Mouse (Mus musculus): Measurements from ENCODE around the gene Mrpl12. TPM values are rescaled to one million over a fixed set of nuclear protein-coding genes. Genes with fewer than 3 reads are reported as not detected.

Mrpl12 gene
- polyA plus RNA-seq, 1 experiment from 2014 or later: 133 TPM

GRCm38 (mm10) chr11:120501018-120501417, 16.6 kb downstream of the Mrpl12 start:
- 53% methylated on average over 6 of the region's 6 CpGs for WGBS (ENCODE audit: insufficient replicate concordance)
- DNase-seq (no peak), ATAC-seq (0 out of 2 replicates have a peak, but pooled peaks have one; percentile 11)
- H3K4me2 ChIP-seq (ENCODE audit: low read depth, low read length): no peak overlapping the region
- TF ChIP-seq EP300 (IDR thresholded peaks at IDR 0.05; ENCODE audit: low read depth): no peak
- TF ChIP-seq CTCF (IDR thresholded peaks at IDR 0.05; ENCODE audit: low read depth): no peak
- H3K9ac ChIP-seq (replicated peaks): no peak overlapping the region
- no peak overlapping the region for H3K4me3 ChIP-seq (ENCODE audit: low read depth, low read length)
- H3K27ac ChIP-seq (ENCODE audit: low read depth): no peak overlapping the region
- H3K36me3 ChIP-seq (replicated peaks; ENCODE audit: insufficient read depth, low read length): peaks cover 3% of the 10 kb centered on the region
- no peaks in the 10 kb centered on the region for H3K27me3 ChIP-seq (ENCODE audit: insufficient read depth, low read length)
- H3K9me3 ChIP-seq (ENCODE audit: low read length): no peaks in the 10 kb centered on the region
- peaks cover 3% of the 10 kb centered on the region; the same call in 1 of the 2 replicates for H3K4me1 ChIP-seq (ENCODE audit: insufficient read depth)

- Histone ChIP-seq H3K4me3 (ENCODE audit: low read depth, low read length) (no peak overlapping the region), H3K9me3 (ENCODE audit: low read length) (no peaks in the 10 kb centered on the region), H3K27ac (ENCODE audit: low read depth) (no peak overlapping the region), H3K4me1 (ENCODE audit: insufficient read depth) (peaks cover 3% of the 10 kb centered on the region; the same call in 1 of the 2 replicates), H3K4me2 (ENCODE audit: low read depth, low read length) (no peak overlapping the region), H3K27me3 (ENCODE audit: insufficient read depth, low read length) (no peaks in the 10 kb centered on the region), H3K9ac (replicated peaks) (no peak overlapping the region), H3K36me3 (replicated peaks; ENCODE audit: insufficient read depth, low read length) (peaks cover 3% of the 10 kb centered on the region)
- no peak for ATAC-seq
- 68% methylated on average over 4 of the region's 4 CpGs for WGBS (ENCODE audit: insufficient replicate concordance)
- no peak for TF ChIP-seq CTCF (IDR thresholded peaks at IDR 0.05; ENCODE audit: low read depth)
- no peak for TF ChIP-seq EP300 (IDR thresholded peaks at IDR 0.05; ENCODE audit: low read depth)
- DNase-seq: no peak
These were observed 17.3 kb downstream of the Mrpl12 start for GRCm38 (mm10) chr11:120501701-120502100.

GRCm38 (mm10) chr11:120505661-120506060, 21.2 kb downstream of the Mrpl12 start:
- Histone ChIP-seq H3K27me3 (ENCODE audit: insufficient read depth, low read length) (no peaks in the 10 kb centered on the region), H3K9ac (replicated peaks) (no peak overlapping the region), H3K27ac (ENCODE audit: low read depth) (peak overlapping the region; percentile 39; the same call in 1 of the 2 replicates), H3K4me1 (ENCODE audit: insufficient read depth) (peaks cover 13% of the 10 kb centered on the region), H3K36me3 (replicated peaks; ENCODE audit: insufficient read depth, low read length) (no peaks in the 10 kb centered on the region), H3K4me3 (ENCODE audit: low read depth, low read length) (no peak overlapping the region), H3K9me3 (ENCODE audit: low read length) (no peaks in the 10 kb centered on the region), H3K4me2 (ENCODE audit: low read depth, low read length) (no peak overlapping the region)
- ATAC-seq: peak; percentile 46
- no peak for DNase-seq
- WGBS (ENCODE audit: insufficient replicate concordance): 74% methylated on average over 3 of the region's 3 CpGs
- TF ChIP-seq EP300 (IDR thresholded peaks at IDR 0.05; ENCODE audit: low read depth) (no peak), CTCF (IDR thresholded peaks at IDR 0.05; ENCODE audit: low read depth) (no peak)

- peak; percentile 63 for DNase-seq
- Histone ChIP-seq H3K4me1 (ENCODE audit: insufficient read depth) (peaks cover 14% of the 10 kb centered on the region), H3K9me3 (ENCODE audit: low read length) (no peaks in the 10 kb centered on the region), H3K27ac (ENCODE audit: low read depth) (no peak overlapping the region), H3K4me3 (ENCODE audit: low read depth, low read length) (no peak overlapping the region), H3K9ac (replicated peaks) (no peak overlapping the region), H3K27me3 (ENCODE audit: insufficient read depth, low read length) (no peaks in the 10 kb centered on the region), H3K36me3 (replicated peaks; ENCODE audit: insufficient read depth, low read length) (no peaks in the 10 kb centered on the region), H3K4me2 (ENCODE audit: low read depth, low read length) (no peak overlapping the region)
- TF ChIP-seq EP300 (IDR thresholded peaks at IDR 0.05; ENCODE audit: low read depth) (no peak), CTCF (IDR thresholded peaks at IDR 0.05; ENCODE audit: low read depth) (peak; percentile 63)
- WGBS (ENCODE audit: insufficient replicate concordance): 50% methylated on average over 4 of the region's 4 CpGs
- ATAC-seq: peak; percentile 43
These were observed 22.5 kb downstream of the Mrpl12 start for GRCm38 (mm10) chr11:120506899-120507298.

- H3K27me3 ChIP-seq (ENCODE audit: insufficient read depth, low read length): no peaks in the 10 kb centered on the region
- 68% methylated on average over 13 of the region's 13 CpGs for WGBS (ENCODE audit: insufficient replicate concordance)
- H3K9me3 ChIP-seq (ENCODE audit: low read length): no peaks in the 10 kb centered on the region
- no peak overlapping the region for H3K9ac ChIP-seq (replicated peaks)
- TF ChIP-seq CTCF (IDR thresholded peaks at IDR 0.05; ENCODE audit: low read depth): no peak
- no peak for TF ChIP-seq EP300 (IDR thresholded peaks at IDR 0.05; ENCODE audit: low read depth)
- no peak overlapping the region for H3K4me3 ChIP-seq (ENCODE audit: low read depth, low read length)
- no peaks in the 10 kb centered on the region for H3K36me3 ChIP-seq (replicated peaks; ENCODE audit: insufficient read depth, low read length)
- peaks cover 14% of the 10 kb centered on the region for H3K4me1 ChIP-seq (ENCODE audit: insufficient read depth)
- no peak overlapping the region for H3K27ac ChIP-seq (ENCODE audit: low read depth)
- no peak overlapping the region for H3K4me2 ChIP-seq (ENCODE audit: low read depth, low read length)
- ATAC-seq (no peak), DNase-seq (no peak)
These were observed 23.3 kb downstream of the Mrpl12 start for GRCm38 (mm10) chr11:120507611-120508289.

GRCm38 (mm10) chr11:120508290-120508870, 24.0 kb downstream of the Mrpl12 start:
- Histone ChIP-seq H3K4me1 (ENCODE audit: insufficient read depth) (peaks cover 14% of the 10 kb centered on the region), H3K4me3 (ENCODE audit: low read depth, low read length) (no peak overlapping the region), H3K4me2 (ENCODE audit: low read depth, low read length) (no peak overlapping the region), H3K27ac (ENCODE audit: low read depth) (no peak overlapping the region; the same call in 1 of the 2 replicates), H3K9me3 (ENCODE audit: low read length) (no peaks in the 10 kb centered on the region), H3K36me3 (replicated peaks; ENCODE audit: insufficient read depth, low read length) (no peaks in the 10 kb centered on the region), H3K27me3 (ENCODE audit: insufficient read depth, low read length) (no peaks in the 10 kb centered on the region), H3K9ac (replicated peaks) (no peak overlapping the region)
- ATAC-seq (no peak), DNase-seq (no peak)
- WGBS (ENCODE audit: insufficient replicate concordance): 78% methylated on average over 9 of the region's 9 CpGs
- TF ChIP-seq CTCF (IDR thresholded peaks at IDR 0.05; ENCODE audit: low read depth): no peak
- no peak for TF ChIP-seq EP300 (IDR thresholded peaks at IDR 0.05; ENCODE audit: low read depth)

Data from liver, postnatal 0 days (tissue).